Mouse (Mus musculus): ENCODE measurements around the gene Apbb2.

The Apbb2 gene

GRCm38 (mm10) chr5:66420011-66420410, 198.6 kb downstream of the Apbb2 start:
- DNase-seq (ENCODE audit: extremely low read depth, low read depth): no peak

GRCm38 (mm10) chr5:66417289-66417688, 201.3 kb downstream of the Apbb2 start:
- no peak for DNase-seq (ENCODE audit: extremely low read depth, low read depth)

GRCm38 (mm10) chr5:66415700-66416543, 202.7 kb downstream of the Apbb2 start:
- no peak for DNase-seq (ENCODE audit: extremely low read depth, low read depth)

- DNase-seq (ENCODE audit: extremely low read depth, low read depth): no peak
Observed at GRCm38 (mm10) chr5:66415033-66415697, 203.4 kb downstream of the Apbb2 start.

DNA sequence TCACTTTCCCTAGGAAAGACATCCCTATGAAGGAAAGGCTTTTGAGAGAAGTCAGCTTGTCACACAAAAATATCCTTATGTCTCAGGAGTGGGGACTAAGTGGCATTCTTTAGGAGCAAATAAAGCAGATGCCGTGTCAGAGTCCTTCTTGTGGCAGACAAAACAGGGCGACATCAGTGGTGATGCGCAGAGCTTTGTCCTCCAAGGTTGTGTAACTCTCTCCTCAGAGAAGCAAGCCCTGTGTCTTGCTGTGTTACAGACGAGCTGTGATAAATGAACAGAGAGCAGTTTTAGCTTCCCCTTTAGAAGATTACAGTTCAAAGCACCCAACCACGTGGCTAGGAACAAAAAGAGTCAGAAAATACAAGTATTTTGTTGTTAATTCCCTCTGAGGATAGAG, 205.2 kb downstream of the Apbb2 start:
- DNase-seq (ENCODE audit: extremely low read depth, low read depth): no peak

- DNase-seq (ENCODE audit: extremely low read depth, low read depth): no peak
Observed at GRCm38 (mm10) chr5:66412821-66413220, 205.8 kb downstream of the Apbb2 start.

DNA sequence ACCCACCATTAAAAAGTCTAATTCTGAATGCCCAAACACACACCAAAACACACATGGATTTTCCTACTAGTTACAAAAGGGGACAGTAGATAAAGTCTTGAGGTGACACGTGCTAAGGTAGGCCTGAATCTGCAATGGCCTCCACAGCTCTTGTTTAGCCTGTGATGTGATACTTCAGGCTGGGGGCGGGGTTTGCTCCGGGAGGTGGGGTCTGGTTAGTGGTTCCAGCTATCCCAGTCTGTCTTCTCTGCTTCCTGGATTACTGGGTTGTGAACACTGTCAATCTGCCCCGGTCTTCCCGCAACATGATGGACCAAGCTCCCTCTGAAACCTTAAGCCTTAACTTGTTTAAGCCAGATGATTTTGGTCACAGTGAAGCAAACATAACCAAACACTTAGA, 210.0 kb downstream of the Apbb2 start:
- no peak for DNase-seq (ENCODE audit: extremely low read depth, low read depth)

DNA sequence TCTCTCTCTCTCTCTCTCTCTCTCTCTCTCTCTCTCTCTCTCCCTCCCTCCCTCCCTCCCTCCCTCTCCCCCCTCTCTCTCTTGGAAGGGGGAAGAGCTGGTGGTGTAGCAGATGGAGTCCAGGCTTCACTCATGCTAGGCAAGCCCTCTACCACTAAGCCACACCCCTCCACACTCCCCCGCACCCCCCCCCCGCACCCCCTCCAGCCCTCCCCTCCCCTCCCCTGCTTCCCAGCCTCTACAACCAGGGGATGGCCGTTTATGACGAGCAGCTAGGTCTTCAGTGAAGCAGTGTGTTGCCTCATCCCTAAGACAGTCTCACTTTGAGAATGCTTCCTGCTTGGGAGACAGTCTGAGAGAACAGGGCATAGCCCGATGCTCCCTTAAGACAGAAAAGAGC, 210.6 kb downstream of the Apbb2 start:
- DNase-seq (ENCODE audit: extremely low read depth, low read depth): no peak

DNA sequence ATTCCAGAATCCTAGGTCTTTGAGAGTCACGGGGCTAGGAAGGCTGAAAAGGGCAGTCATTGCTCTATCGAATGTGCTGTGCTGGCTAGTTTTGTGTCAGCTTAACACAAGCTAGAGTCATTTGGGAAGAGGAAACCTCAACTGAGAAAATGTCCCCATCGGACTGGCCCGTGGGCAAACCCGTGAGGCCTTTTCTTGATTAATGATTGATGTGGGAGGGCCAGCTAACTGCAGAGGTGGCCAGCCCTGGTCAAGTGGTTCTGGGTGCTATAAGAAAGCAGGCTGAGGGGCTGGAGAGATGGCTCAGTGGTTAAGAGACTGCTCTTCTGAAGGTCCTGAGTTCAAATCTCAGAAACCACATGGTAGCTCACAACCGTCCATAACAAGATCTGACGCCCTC, 212.2 kb downstream of the Apbb2 start:
- no peak for DNase-seq (ENCODE audit: extremely low read depth, low read depth)

- DNase-seq (ENCODE audit: extremely low read depth, low read depth): no peak
Observed at GRCm38 (mm10) chr5:66405731-66406399, 212.7 kb downstream of the Apbb2 start.

GRCm38 (mm10) chr5:66405305-66405704, 213.3 kb downstream of the Apbb2 start:
- no peak for DNase-seq (ENCODE audit: extremely low read depth, low read depth)

DNA sequence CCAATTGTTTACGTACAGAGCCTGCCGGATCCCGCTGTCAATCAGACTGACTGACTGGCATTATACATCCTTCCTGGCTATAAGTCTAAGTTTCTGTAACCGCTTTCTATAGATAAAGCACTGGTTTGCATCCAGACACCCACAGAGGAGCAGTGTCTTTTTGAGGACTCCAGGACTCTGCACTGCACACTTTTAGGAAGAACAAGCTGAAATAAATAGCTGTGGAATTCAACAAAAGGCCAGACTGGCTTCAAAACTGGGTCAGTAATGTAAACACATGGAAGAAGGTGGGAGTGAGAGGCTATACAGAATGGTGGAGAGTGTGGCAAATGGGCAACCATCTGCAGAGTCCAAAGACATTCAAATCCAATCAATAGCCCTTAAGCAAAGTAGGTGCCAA, 218.0 kb downstream of the Apbb2 start:
- no peak for DNase-seq (ENCODE audit: extremely low read depth, low read depth)

GRCm38 (mm10) chr5:66399264-66399620, 219.3 kb downstream of the Apbb2 start:
- no peak for DNase-seq (ENCODE audit: extremely low read depth, low read depth)

- no peak for DNase-seq (ENCODE audit: extremely low read depth, low read depth)
Observed at GRCm38 (mm10) chr5:66398530-66399263, 219.9 kb downstream of the Apbb2 start.

DNA sequence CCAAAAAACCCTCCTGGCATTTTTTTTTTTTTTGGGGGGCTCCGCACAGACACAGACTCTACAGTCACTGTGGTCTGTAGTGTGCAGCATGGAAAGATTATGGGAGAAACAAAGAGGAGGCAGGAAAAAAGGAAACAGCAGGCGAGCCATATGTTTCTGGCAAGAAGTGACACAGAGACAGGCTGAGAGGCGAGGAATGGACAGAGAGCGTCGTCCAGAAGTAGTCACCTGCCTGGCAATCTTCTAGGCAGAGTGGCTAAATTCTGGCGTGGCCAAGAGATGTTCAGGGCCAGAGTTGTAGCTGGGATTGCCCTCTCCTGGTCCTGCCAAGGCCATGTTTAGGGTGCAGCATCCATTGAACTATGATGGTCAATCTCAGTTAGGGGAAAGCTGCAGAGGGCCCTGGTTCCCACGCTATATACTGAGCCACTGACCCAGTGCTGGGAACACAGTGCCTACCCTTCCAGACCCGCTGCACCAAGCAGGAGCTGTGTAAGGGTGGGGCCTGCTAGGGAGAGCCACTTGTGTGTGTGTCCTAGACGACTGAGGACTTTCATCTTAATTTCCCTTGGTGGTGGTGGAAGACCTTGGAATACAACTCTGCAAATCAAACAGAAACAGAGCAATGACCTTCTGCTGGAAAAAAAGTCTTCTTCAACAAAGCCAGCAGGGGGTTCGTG, 224.7 kb downstream of the Apbb2 start:
- DNase-seq (ENCODE audit: extremely low read depth, low read depth): no peak

- DNase-seq (ENCODE audit: extremely low read depth, low read depth): no peak
Observed at GRCm38 (mm10) chr5:66392861-66393529, 225.6 kb downstream of the Apbb2 start.

DNA sequence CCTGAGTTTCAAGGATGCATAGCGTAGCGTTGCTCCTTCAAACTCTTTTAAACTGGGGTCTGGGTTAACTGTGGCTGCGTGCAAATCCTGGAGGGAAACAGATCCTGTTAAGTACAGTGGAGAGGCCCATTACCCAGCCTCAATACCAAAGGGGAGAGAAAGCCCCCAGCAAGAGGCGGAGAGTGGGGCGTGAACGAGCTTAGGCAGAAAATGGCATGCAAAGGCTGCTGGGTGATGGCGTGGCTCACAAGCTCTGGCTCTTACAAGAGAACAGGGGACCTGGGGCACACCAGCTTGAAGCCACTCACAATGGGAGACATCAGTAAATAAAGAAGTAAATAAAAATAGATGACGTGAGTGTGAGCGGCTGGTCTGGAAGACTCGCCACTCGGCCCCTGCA, 226.8 kb downstream of the Apbb2 start:
- DNase-seq (ENCODE audit: extremely low read depth, low read depth): no peak

GRCm38 (mm10) chr5:66391299-66391698, 227.3 kb downstream of the Apbb2 start:
- DNase-seq (ENCODE audit: extremely low read depth, low read depth): no peak

GRCm38 (mm10) chr5:66390567-66390966, 228.0 kb downstream of the Apbb2 start:
- DNase-seq (ENCODE audit: extremely low read depth, low read depth): no peak

- no peak for DNase-seq (ENCODE audit: extremely low read depth, low read depth)
Observed at GRCm38 (mm10) chr5:66387481-66387880, 231.1 kb downstream of the Apbb2 start.

- DNase-seq (ENCODE audit: extremely low read depth, low read depth): no peak
Observed at GRCm38 (mm10) chr5:66385636-66386035, 232.9 kb downstream of the Apbb2 start.

Measured in MEL-GATA-1-ER (cell line).